Mouse (Mus musculus): Measurements from ENCODE around the gene Lix1. TPM values are rescaled to one million over a fixed set of nuclear protein-coding genes. Genes with fewer than 3 reads are reported as not detected.

The Lix1 gene
- polyA plus RNA-seq, 1 experiment: 0.78 TPM

DNA sequence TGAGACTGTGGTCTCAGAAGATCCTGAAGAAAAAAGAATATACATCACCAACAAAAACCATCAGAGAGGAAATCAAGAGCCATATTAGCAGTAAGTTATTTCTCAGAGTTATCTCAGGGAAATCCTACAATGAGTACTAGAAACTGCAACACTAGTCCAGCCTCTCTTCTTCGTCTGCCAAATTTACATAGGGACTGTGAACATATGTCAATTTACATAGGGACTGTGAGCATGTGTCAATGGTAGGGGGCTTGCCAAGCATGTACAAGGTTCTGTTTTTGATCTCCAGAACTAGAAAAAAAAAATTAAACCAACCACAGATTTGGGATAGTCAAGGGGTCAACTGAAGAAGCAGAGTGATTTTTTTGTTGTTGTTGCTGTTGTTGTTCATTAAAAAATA, 48.6 kb downstream of the Lix1 start:
- H3K4me1 ChIP-seq (ENCODE audit: control insufficient read depth, insufficient read depth, low read length): no peaks in the 10 kb centered on the region
- TF ChIP-seq CTCF (IDR thresholded peaks at IDR 0.05; ENCODE audit: low read depth, low read length) (no peak), POLR2A (IDR thresholded peaks at IDR 0.05; ENCODE audit: insufficient read depth, low read length) (no peak), EP300 (IDR thresholded peaks at IDR 0.05; ENCODE audit: insufficient read depth, low read depth, low read length) (no peak)
- no peaks in the 10 kb centered on the region for H3K36me3 ChIP-seq (ENCODE audit: control insufficient read depth, insufficient read depth, low read length, poor library complexity, severe bottlenecking)
- no peak overlapping the region for H3K4me3 ChIP-seq (ENCODE audit: low read depth, low read length)
- no peaks in the 10 kb centered on the region for H3K27me3 ChIP-seq (ENCODE audit: control insufficient read depth, insufficient read depth, low read length, poor library complexity, severe bottlenecking)
- no peak overlapping the region for H3K9ac ChIP-seq (ENCODE audit: low read depth, poor library complexity, severe bottlenecking)
- no peak overlapping the region for H3K27ac ChIP-seq (ENCODE audit: insufficient read depth, low read length)
- H3K9me3 ChIP-seq (replicated peaks; ENCODE audit: control insufficient read depth, insufficient read depth, low read length, poor library complexity, severe bottlenecking): no peaks in the 10 kb centered on the region

DNA sequence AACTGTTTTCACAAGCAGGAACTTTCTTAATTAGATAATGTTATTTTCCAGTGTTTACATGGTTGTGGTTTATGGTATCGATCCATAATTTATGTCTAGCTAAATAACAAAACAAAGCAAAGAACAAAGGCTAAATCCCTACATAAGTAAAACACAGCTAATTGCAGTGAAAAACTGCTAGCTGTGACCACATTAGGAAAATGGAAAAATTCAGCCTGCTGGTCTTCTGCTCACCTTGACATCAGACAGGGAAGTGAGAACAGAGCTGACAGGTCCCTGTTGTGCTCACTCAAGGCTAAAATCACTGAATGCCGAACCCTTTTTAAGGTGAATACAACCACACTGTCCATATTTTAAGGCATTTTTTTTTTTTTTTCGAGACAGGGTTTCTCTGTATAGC, 50.1 kb downstream of the Lix1 start:
- H3K27ac ChIP-seq (ENCODE audit: insufficient read depth, low read length): no peak overlapping the region
- H3K9ac ChIP-seq (ENCODE audit: low read depth, poor library complexity, severe bottlenecking): no peak overlapping the region
- TF ChIP-seq EP300 (IDR thresholded peaks at IDR 0.05; ENCODE audit: insufficient read depth, low read depth, low read length) (no peak), CTCF (IDR thresholded peaks at IDR 0.05; ENCODE audit: low read depth, low read length) (no peak), POLR2A (IDR thresholded peaks at IDR 0.05; ENCODE audit: insufficient read depth, low read length) (no peak)
- no peak overlapping the region for H3K4me3 ChIP-seq (ENCODE audit: low read depth, low read length)
- H3K27me3 ChIP-seq (ENCODE audit: control insufficient read depth, insufficient read depth, low read length, poor library complexity, severe bottlenecking): no peaks in the 10 kb centered on the region
- no peaks in the 10 kb centered on the region for H3K36me3 ChIP-seq (ENCODE audit: control insufficient read depth, insufficient read depth, low read length, poor library complexity, severe bottlenecking)
- H3K9me3 ChIP-seq (replicated peaks; ENCODE audit: control insufficient read depth, insufficient read depth, low read length, poor library complexity, severe bottlenecking): no peaks in the 10 kb centered on the region
- no peaks in the 10 kb centered on the region for H3K4me1 ChIP-seq (ENCODE audit: control insufficient read depth, insufficient read depth, low read length)

DNA sequence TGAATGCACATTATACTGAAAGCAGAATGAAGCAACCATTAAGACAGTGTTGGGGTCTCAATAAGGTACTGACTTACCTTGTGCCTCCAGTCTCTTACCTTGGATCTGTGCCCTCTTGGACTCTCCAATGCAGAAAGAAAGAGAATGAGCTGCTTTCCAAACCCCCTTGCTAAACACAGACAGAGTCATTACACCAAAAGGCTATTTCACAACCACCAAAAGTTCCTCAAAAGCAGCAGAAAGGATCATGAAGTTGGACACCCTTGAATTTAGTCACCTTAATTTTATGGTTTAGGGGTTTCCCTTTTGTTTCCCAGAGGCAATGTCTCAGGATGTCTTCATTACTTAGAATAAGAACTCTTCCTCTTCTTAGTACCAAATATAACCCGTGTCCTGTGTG, 52.1 kb downstream of the Lix1 start:
- TF ChIP-seq EP300 (IDR thresholded peaks at IDR 0.05; ENCODE audit: insufficient read depth, low read depth, low read length): no peak
- no peak for TF ChIP-seq POLR2A (IDR thresholded peaks at IDR 0.05; ENCODE audit: insufficient read depth, low read length)
- no peak for TF ChIP-seq CTCF (IDR thresholded peaks at IDR 0.05; ENCODE audit: low read depth, low read length)
- no peak overlapping the region for H3K4me3 ChIP-seq (ENCODE audit: low read depth, low read length)
- no peak overlapping the region for H3K9ac ChIP-seq (ENCODE audit: low read depth, poor library complexity, severe bottlenecking)
- H3K4me1 ChIP-seq (ENCODE audit: control insufficient read depth, insufficient read depth, low read length): no peaks in the 10 kb centered on the region
- no peaks in the 10 kb centered on the region for H3K36me3 ChIP-seq (ENCODE audit: control insufficient read depth, insufficient read depth, low read length, poor library complexity, severe bottlenecking)
- no peak overlapping the region for H3K27ac ChIP-seq (ENCODE audit: insufficient read depth, low read length)
- no peaks in the 10 kb centered on the region for H3K9me3 ChIP-seq (replicated peaks; ENCODE audit: control insufficient read depth, insufficient read depth, low read length, poor library complexity, severe bottlenecking)
- H3K27me3 ChIP-seq (ENCODE audit: control insufficient read depth, insufficient read depth, low read length, poor library complexity, severe bottlenecking): no peaks in the 10 kb centered on the region

DNA sequence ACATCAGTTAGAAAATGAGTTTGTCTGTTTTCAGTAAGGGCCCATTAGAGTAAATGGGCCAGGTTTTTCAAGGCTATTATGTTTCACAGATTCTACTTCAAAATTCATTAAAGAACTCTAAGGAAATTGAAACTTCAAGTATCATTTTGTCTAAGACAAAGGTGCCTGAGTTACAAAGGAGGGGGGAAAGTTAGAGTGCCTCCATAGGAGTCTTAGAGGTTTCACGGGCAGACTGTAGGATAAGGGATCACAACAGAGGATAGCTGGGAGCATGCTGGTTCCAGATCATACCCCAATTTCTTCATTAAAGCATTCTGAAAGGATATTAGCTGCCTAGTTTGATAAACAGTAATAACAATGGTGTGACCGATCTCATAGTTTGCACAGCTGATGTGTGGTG, 83.3 kb downstream of the Lix1 start:
- H3K36me3 ChIP-seq (ENCODE audit: control insufficient read depth, insufficient read depth, low read length, poor library complexity, severe bottlenecking): no peaks in the 10 kb centered on the region
- TF ChIP-seq EP300 (IDR thresholded peaks at IDR 0.05; ENCODE audit: insufficient read depth, low read depth, low read length) (no peak), POLR2A (IDR thresholded peaks at IDR 0.05; ENCODE audit: insufficient read depth, low read length) (no peak), CTCF (IDR thresholded peaks at IDR 0.05; ENCODE audit: low read depth, low read length) (no peak)

DNA sequence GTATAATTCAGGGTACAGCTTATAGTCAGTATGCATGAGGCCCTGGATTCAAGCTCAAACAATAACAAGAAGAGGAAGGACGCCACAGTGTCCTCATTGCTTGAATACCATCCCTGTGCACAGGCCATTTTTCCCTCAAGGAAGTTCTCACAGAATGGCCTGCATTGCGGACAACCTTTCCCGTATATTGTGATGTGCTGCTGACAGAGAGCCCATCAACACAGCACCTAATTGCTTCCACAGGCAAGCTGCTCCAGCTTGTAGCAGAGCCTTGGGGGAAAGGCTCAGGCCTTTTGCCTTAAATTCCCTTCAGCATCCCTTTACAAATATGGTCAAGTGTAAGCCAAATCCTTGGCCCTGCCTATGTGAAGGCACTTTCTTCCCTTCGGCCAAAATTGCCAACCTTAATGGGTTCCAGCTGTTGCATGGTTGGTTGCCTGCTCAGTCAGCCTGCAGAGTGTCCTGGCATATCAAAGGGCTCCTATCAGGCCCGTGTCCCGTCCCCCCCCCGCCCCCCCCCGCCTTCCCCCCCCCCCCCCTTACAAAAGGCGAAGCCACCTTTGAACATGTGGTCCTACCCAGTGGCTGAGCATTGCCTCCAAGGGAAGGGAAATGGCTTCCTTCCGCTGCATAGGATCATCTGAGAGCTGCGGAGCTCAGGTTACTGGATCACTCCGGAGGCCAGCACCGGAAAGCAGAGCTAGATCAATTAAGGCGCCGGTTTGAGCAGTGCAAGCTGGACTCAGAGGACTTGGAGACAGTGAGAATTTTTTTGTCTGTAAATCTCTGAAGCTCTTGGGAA, 88.5 kb downstream of the Lix1 start:
- Histone ChIP-seq H3K27ac (ENCODE audit: insufficient read depth, low read length) (no peak overlapping the region), H3K36me3 (ENCODE audit: control insufficient read depth, insufficient read depth, low read length, poor library complexity, severe bottlenecking) (no peaks in the 10 kb centered on the region), H3K9me3 (replicated peaks; ENCODE audit: control insufficient read depth, insufficient read depth, low read length, poor library complexity, severe bottlenecking) (peaks cover 9% of the 10 kb centered on the region), H3K27me3 (ENCODE audit: control insufficient read depth, insufficient read depth, low read length, poor library complexity, severe bottlenecking) (no peaks in the 10 kb centered on the region), H3K4me1 (ENCODE audit: control insufficient read depth, insufficient read depth, low read length) (peaks cover 1% of the 10 kb centered on the region), H3K4me3 (ENCODE audit: low read depth, low read length) (no peak overlapping the region), H3K9ac (ENCODE audit: low read depth, poor library complexity, severe bottlenecking) (no peak overlapping the region)
- TF ChIP-seq EP300 (IDR thresholded peaks at IDR 0.05; ENCODE audit: insufficient read depth, low read depth, low read length): no peak

More for the DNA sequence above, 83.3 kb downstream of the Lix1 start:
- no peaks in the 10 kb centered on the region for H3K27me3 ChIP-seq (ENCODE audit: control insufficient read depth, insufficient read depth, low read length, poor library complexity, severe bottlenecking)
- H3K9ac ChIP-seq (ENCODE audit: low read depth, poor library complexity, severe bottlenecking): no peak overlapping the region
- H3K9me3 ChIP-seq (replicated peaks; ENCODE audit: control insufficient read depth, insufficient read depth, low read length, poor library complexity, severe bottlenecking): no peaks in the 10 kb centered on the region
- H3K4me1 ChIP-seq (ENCODE audit: control insufficient read depth, insufficient read depth, low read length): peaks cover 1% of the 10 kb centered on the region
- H3K4me3 ChIP-seq (ENCODE audit: low read depth, low read length): no peak overlapping the region
- no peak overlapping the region for H3K27ac ChIP-seq (ENCODE audit: insufficient read depth, low read length)

DNA sequence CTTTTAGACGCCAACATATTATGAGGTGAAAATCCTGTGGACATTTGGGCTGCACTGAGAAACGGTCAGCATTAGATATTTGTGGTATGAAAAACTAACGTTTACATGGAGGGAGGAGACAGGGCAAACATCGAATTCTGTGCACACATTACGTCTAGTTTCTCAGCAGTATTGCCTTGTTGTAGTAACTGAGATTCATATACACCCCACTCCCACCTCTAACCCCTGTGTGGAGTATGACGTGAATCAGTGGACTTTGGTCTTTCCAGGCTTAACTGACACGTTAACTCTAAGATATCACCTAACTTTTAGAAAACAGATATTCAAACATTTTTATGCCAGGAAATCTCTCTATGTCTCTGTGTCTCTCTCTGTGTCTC, 89.1 kb downstream of the Lix1 start:
- no peaks in the 10 kb centered on the region for H3K27me3 ChIP-seq (ENCODE audit: control insufficient read depth, insufficient read depth, low read length, poor library complexity, severe bottlenecking)
- no peak overlapping the region for H3K4me3 ChIP-seq (ENCODE audit: low read depth, low read length)
- H3K27ac ChIP-seq (ENCODE audit: insufficient read depth, low read length): no peak overlapping the region
- H3K9me3 ChIP-seq (replicated peaks; ENCODE audit: control insufficient read depth, insufficient read depth, low read length, poor library complexity, severe bottlenecking): peaks cover 9% of the 10 kb centered on the region
- no peaks in the 10 kb centered on the region for H3K36me3 ChIP-seq (ENCODE audit: control insufficient read depth, insufficient read depth, low read length, poor library complexity, severe bottlenecking)
- H3K4me1 ChIP-seq (ENCODE audit: control insufficient read depth, insufficient read depth, low read length): peaks cover 1% of the 10 kb centered on the region
- no peak overlapping the region for H3K9ac ChIP-seq (ENCODE audit: low read depth, poor library complexity, severe bottlenecking)
- TF ChIP-seq POLR2A (IDR thresholded peaks at IDR 0.05; ENCODE audit: insufficient read depth, low read length): no peak
- TF ChIP-seq CTCF (IDR thresholded peaks at IDR 0.05; ENCODE audit: low read depth, low read length): no peak
- no peak for TF ChIP-seq EP300 (IDR thresholded peaks at IDR 0.05; ENCODE audit: insufficient read depth, low read depth, low read length)
